Mouse (Mus musculus) embryonic fibroblast, embryonic 13.5 days (primary cell): Measurements from ENCODE around the gene Mtm1. TPM values are rescaled to one million over a fixed set of nuclear protein-coding genes. Genes with fewer than 3 reads are reported as not detected.
A peak's percentile ranks its signal among the peaks of the same experiment; 100 is the strongest.

ENCODE experiments used
- H3K27ac ChIP-seq: 2 replicates; pipeline ENCODE4 v1.5.1; 2012; ENCODE audit warnings: low read length, control low read depth, inconsistent platforms; ENCODE audit not compliant: insufficient read depth
- H3K4me1 ChIP-seq: 2 replicates; pipeline ENCODE4 v1.6.1; 2011; ENCODE audit warnings: low read length; ENCODE audit not compliant: control insufficient read depth, insufficient read depth
- H3K4me3 ChIP-seq: 2 replicates; pipeline ENCODE4 v1.5.1; 2011; ENCODE audit warnings: mild to moderate bottlenecking, control low read depth, low read length; ENCODE audit not compliant: insufficient read depth
- CTCF ChIP-seq: IDR thresholded peaks from 2 replicates; pipeline ENCODE4 v1.5.1; 2011; ENCODE audit warnings: mild to moderate bottlenecking, control low read depth, low read length, moderate library complexity, borderline replicate concordance; ENCODE audit not compliant: insufficient read depth
- POLR2A ChIP-seq: IDR thresholded peaks from 2 replicates; pipeline ENCODE4 v1.6.1; 2011; ENCODE audit warnings: low read depth, mild to moderate bottlenecking, control low read depth, low read length, moderate library complexity
- polyA plus RNA-seq: library from polyadenylated mRNA; stranded (reverse); fragments of >200 nt; gene quantifications from 2 replicates; pipeline ENCODE4 v1.2.4, GENCODE M21; 2011; ENCODE audit warnings: low read depth; ENCODE audit not compliant: missing spikeins, insufficient read length

The Mtm1 gene
- polyA plus RNA-seq, 1 experiment = 12.1 TPM

GRCm38 (mm10) chrX:71364062-71364461 lies 153.5 kb downstream of the Mtm1 start:
- TF ChIP-seq POLR2A (no peak), CTCF (no peak)
- H3K4me1 ChIP-seq = no peaks in the 10 kb centered on the region
- peak overlapping the region; percentile 54 for H3K4me3 ChIP-seq
- no peak overlapping the region for H3K27ac ChIP-seq

- no peak within 1 kb of the TSS for H3K27ac ChIP-seq
- no peaks in the 10 kb centered on the region for H3K4me1 ChIP-seq
- peak within 1 kb of the TSS; percentile 54 for H3K4me3 ChIP-seq
- no peak; the same call in none of the 2 replicates for TF ChIP-seq POLR2A
- no peak for TF ChIP-seq CTCF
Measured at GRCm38 (mm10) chrX:71364554-71364991, 154.0 kb downstream of the Mtm1 start, which contains the start of gene Mtmr1. Gene Mtmr1, plus strand, starts transcription at chrX:71364760.

- peak overlapping the region; percentile 54 for H3K4me3 ChIP-seq
- TF ChIP-seq CTCF = no peak
- TF ChIP-seq POLR2A = no peak
- H3K4me1 ChIP-seq = no peaks in the 10 kb centered on the region
- H3K27ac ChIP-seq = no peak overlapping the region
Measured at GRCm38 (mm10) chrX:71365011-71365410, 154.4 kb downstream of the Mtm1 start.

Other genes with a start within 250 kb of the Mtm1 start
- gene Mamld1, start 160.5 kb upstream of the Mtm1 start, polyA plus RNA-seq = 6.0 and 7.7 TPM in 2 replicates
- 12.1 and 19.6 TPM in 2 replicates for gene Mtmr1, start 154.0 kb downstream of the Mtm1 start, polyA plus RNA-seq